Mouse (Mus musculus): ENCODE data around the gene Stx1a.
"Not testable (repeated sequence)": the region's sequence is repeated elsewhere in the genome, so short reads cannot be mapped to it uniquely, and the experiment has no call there.

The Stx1a gene

DNA sequence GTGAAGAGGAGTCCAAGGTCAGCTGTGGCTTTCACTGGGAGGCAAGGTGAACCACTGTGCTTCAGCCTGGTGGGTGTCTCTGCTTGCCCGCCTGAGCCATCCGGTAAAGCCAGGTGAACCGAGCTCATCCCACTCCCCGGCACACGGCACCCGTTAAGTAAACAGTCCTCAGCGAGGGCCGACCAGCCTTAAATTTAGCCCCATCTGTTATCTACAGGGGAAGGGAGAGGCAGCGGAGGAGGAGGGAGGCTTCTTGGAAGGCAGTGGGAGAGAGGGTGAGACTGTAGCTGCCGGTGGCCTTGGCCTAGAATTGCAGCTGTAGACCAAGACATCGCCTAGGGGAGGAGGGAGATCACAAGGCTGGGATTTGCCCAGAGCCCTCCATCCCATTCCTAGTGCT is 17.5 kb downstream of the Stx1a start:
- DNase-seq (ENCODE audit: low spot score), result no peak

DNA sequence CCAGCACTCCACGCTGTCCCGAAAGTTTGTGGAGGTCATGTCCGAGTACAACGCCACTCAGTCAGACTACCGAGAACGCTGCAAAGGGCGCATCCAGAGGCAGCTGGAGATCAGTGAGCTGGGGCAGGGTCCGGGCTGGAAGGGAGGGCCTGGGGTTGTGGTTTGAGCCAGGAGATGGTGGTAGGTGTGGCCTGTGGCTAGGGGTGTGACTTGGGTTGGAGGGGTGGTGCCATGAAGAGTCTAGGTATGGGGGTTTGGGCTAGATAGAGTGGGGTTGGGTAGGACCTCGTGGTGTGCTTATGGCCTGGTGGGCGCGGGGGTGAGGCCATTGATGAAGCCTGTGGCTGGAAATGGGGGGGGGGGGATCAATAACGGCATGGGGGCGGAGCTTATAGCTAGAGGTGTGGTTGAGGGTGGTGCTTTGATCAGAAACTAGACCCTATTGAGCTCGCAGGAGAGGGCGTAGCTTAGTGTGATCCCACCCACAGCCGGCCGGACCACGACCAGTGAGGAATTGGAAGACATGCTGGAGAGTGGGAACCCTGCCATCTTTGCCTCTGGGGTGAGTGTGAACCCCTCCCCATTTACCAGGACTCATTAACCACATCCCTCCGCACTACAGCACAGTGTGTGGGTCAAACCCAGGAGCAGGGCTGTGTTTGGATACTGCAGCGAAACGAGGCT is 19.0 kb downstream of the Stx1a start:
- DNase-seq (ENCODE audit: low spot score), result no peak

DNA sequence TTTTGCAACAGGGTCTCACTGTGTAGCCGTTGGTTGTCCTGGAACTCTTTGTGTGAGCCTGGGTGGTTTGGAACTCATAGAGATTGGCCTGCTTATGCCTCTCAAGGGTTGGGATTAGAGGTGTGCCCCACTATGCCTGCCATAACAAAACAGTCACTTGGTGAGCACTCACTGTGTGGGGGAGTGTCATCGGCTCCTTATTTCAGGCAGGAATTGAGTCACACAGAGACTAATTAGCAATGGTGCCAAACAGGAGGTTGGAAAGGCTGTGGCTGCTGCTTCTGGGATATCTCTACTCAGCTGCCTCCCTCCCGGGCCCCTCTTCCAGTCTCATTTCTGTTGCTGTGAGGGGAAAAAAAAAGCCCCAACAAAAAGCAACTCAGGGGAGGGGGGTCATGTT is 21.3 kb downstream of the Stx1a start:
- no peak for DNase-seq (ENCODE audit: low spot score)

DNA sequence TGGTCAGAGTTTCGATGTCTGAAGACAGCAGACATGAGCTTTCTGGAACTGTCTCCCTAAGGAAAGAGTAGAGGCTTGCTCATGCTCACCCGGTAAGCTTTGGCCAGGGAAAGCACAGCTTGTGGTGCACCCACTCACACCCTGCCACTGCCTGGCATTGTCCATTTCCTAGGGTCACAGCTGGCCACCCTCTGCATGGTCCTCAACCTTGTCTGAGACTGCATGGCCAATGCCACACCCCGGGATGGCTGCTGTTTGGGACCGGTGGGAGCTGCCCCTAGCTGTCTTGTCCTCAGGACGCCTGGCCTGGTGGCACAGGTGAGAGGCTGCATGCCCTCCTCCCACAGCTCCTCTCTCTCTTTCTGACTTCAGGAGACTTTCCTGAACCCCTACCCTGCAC is 25.3 kb downstream of the Stx1a start:
- DNase-seq (ENCODE audit: low spot score), result no peak

DNA sequence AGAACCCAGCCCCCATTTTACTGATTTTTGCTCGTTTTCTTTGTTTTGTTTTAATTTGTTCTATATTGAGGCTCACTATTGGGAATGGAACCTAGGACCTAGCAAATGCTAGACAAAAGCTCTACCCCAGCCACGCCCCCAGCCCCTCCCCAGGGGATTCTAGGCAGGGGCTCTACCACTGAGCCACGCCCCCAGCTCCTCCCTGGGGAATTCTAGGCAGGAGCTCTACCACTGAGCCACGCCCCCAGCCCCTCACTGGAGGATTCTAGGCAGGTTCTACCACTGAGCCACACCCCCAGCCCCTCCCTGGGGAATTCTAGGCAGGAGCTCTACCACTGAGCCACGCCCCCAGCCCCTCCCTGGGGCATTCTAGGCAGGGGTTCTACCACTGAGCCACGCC is 26.0 kb downstream of the Stx1a start:
- DNase-seq (ENCODE audit: low spot score), result not testable (repeated sequence)

DNA sequence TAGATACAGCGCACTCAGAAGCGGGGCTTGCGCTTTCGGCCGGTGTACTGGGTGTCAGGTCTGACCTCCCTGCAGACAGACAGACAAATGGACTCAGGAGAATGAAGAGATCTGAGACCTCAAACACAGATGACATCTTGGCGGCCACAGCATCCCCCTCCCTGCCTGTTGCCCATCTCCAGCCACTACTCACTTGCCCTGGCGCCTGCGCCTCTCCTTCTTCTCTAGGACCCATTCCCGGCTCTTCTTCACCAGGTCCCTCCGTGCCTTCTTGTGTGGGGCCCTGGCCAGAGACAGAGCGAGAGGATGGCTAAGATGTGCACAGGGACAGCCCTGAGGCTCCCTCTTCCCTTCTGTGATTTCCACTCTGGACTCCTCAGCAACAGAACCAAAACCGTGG is 30.1 kb downstream of the Stx1a start:
- DNase-seq (ENCODE audit: low spot score), result no peak

DNA sequence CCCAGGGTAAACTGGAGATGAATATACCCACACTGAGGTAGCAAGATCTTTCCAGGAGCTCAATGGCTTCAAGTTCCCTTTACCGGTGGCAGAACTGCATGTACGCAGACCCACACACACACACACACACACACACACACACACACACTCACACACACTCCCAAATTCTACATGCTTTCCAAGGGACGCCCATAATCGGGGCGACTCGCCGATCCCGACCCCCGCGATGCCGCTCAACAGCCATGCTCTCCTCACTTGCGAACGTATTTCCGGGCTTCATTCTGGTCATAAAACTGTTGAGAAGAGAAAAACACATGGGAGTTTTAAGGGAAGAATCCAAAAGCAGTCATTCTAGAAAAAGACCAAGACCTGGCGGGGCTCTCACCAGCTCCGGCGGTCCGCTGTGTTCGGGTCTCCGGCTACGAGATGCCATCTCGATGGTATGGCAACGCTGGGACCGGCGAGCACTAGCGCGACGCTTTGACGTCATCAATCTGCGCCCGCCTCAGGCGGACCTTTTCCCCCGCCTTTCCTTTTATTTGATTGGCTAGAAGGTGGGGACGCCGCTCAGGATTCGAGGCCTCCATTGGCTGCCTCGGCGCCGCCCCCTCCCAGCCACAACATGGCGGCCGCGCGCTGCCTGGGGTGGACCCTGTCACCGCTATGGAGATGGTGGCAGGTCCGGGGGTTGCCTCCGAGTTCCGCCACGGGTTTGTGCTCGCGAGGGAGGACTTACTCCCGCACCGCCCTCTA is 40.5 kb downstream of the Stx1a start, which contains the start of gene Dnajc30:
Gene Dnajc30, plus strand, starts transcription at position 574 of the 753 bp plus-strand sequence.
- peak; percentile 94 for DNase-seq (ENCODE audit: low spot score)

DNA sequence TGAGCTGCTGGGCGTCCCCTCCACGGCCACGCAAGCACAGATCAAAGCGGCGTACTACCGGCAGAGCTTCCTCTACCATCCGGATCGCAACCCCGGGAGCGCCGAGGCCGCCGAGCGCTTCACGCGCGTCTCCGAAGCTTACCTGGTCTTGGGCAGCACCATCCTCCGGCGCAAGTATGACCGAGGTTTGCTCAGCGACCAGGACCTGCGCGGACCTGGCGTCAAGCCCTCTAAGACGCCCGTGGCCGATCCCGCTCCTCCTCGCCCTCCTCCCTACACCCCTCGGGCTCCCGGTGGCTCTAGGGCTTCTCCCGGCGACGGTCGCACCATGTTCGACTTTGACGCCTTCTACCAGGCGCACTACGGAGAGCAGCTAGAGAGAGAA is 41.1 kb downstream of the Stx1a start:
- DNase-seq (ENCODE audit: low spot score), result no peak

DNA sequence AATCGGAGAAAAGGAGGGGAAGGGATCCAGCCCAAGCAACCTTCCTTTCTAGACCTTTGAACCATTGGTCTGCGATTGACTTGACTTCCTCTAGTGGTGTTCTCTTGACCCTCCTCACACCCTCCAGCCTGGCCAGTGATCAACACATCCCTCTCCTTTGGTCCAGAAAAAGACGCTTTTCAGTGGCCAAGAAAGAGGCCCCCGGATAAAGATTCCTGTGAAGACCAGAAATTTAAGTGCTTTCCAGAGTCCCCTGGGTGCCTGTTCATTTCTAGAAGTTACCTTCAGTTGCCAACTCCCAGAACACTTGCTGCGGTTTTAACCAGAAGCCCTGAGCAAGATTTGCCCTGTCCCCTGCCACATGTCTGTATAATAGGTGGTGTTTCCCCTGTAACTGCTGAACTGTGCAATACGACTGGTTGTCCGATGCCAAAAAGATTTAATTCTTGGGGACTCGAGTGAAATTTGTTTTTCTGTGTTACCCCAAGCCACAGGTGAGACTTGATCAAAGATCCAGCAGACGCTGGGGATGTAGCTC is 41.7 kb downstream of the Stx1a start, which contains the start of gene Bud23:
Gene Bud23, minus strand, starts transcription at position 51 of the 538 bp plus-strand sequence.
- DNase-seq (ENCODE audit: low spot score), result not testable (repeated sequence)

DNA sequence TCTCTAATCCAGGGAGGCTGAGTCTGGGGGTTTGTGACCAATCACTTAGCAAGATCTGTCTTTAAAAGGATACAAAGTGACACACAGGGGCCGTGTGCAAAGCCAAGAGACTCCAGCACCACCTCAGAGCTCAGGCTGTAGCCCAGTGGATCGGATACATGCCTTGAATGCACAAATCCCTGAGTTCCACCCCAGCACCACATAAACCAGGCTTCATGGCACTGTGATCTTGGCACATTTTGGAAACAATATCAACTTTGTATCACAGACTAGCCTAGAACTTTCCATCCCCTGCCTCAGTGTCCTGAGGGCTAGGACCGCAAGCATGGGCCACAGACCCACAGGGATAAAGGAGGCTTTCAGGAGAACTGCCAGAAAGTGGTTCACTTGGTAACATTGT is 42.7 kb downstream of the Stx1a start:
- DNase-seq (ENCODE audit: low spot score), result no peak

DNA sequence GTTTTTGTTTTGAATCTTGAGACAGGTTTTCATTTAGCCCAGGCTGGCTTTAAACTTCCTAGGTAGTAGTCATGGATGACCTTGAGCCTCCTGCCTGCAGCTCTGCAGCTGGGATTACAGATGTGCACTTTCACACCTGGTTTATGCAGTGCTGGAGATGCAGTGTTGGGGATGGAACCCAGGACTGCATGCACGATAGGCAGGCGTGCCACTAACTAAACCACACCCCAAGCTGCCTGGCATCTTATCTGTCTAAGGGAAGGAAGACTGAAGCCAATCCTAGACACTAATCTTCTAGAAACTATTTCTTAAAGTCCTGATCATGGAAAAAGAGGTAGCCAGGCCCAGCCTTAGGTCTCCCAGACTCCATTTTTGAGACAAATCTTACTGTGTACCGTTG is 47.2 kb downstream of the Stx1a start:
- DNase-seq (ENCODE audit: low spot score), result no peak

DNA sequence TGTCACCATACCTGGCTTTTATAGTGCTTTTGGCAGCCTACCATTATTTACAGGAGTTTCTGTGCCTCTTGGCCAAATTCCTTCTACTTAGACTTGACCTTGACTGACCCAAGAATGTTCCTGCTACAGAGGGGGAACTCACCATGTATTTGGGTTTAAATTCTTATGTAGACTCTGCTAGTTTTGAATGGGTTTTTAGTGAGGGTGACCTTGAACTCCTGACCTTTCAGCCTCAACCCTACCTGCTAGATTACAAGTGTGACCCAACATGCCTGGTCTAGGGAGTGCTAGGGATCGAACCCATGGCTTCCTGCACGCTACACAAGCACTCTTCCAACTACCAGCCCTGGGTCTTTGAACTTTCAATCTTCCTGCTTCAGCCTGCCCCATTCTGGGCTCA is 48.8 kb downstream of the Stx1a start:
- no peak for DNase-seq (ENCODE audit: low spot score)

DNA sequence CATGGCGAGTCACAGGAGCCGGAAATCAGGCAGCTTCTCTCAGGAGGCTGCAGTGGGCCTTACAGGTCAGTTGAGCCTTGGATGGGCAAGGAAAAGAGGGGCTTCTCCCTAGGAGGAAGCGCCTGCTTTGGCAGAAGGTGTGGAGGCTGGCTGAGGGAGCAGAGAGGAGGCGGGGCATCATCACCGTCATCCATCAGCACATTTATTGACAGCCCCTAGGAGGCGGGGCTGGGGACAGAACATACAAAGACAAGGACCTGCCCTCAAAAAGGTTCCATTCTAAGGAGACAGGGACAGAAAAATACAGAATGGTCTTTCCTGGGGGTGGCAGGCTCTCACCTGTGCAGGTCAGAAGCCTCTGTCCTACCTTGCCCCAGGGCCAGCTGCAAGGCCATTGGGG is 49.4 kb downstream of the Stx1a start:
- DNase-seq (ENCODE audit: low spot score), result no peak

DNA sequence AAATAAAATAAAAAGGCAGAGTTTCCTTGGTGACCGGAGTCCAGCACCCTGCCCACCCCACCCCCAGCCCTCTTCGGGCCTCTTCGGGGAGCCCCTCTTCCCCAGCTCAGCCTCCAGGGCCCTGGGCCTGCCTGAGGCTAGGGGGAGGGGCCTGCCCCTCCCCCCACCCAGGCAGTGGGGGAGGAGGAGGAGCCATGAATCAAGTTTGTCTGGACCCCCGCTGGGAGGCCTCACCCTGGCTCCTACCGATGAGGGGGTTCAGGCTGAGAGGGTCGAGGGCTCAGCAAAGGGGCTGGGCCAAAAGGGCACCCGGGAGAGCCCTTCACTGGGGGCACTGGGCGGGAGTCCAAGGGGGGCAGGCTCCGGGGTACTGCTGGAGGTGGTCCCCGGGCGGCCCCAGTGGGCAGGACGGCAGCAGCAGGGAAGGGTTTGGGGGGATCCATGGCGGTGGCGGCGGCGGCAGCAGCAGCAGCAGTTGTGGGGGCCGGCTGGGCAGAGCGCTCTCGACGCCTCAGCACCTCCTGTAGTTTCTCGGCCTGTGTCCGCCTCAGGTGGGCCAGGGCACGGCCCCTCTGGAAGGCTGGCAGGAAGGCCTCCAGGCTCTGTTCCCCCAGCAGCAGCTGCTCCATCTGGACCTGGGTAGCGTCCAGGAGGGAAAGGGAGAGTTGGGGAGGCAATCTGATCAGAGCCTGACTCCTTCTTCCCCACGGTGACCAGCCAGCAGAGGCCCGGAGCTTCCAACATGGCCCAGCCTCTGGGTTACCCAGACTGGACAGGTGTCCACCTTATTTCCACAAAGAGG is 50.3 kb downstream of the Stx1a start:
- DNase-seq (ENCODE audit: low spot score), result no peak

DNA sequence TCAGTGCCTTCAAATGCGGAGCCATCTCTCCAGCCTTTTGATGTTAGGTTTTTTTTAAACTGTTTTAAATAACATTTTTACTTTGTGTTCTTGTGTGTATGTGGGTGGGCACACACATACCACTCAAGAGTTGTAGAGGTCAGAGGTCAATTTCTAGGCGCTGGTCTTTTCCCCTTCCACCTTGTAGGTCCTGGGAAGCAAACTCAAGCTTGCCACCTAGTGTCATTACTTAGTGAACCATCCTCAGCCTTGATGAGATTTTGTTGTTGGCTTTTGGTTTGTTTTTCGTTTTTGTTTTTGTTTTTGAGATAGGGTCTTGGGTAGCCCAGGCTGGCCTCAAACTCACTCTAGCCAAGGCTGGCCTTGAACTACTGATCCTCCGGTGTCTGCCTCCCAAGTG is 52.4 kb downstream of the Stx1a start:
- no peak for DNase-seq (ENCODE audit: low spot score)

DNA sequence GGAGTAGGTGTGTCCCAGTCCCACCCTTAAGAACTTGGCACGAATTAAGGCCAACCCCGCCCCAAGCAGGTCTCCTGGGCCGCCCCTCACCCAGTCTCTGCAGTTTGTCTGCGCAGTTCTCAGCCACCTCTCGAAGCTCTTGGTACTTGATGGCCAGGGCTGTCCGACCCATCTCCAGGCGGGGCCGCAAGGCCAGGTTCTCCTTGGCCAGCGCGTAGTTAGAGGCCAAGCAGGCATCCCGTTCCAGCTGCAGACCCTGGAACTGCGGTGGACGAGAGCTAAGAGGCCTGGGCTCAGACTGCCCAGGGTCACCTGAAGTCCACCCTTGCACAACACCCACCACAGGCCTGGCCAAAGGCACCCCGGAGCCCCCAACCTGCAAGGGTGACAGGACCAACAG is 53.1 kb downstream of the Stx1a start:
- no peak for DNase-seq (ENCODE audit: low spot score)

DNA sequence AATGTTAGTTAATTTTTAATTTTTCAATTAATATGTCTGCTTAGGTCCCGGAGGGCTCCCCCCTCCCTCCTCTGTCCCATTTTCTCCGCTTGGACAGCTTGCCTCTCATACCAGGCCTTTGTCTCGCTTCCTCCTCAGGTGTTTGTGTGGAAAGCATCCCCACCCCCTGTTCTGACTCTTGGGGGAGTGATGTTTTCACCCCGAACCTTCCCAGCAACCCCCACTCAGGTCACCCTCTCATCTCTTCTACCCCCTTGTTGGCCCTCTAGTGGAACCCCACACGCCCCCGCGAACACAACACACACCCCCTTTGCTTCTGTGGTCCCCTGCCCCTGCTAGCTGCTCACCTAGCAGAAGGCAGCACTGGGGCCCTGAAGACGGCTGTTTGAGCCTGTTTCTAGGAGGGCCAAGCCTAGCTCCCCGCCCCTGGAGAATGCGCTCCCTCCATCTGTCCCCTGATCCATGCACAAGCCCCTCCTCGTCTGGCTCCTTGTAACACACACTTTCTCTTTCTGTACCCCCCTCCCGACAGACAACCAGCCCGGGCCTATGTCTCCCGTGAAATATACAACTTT is 53.7 kb downstream of the Stx1a start:
- no peak for DNase-seq (ENCODE audit: low spot score)

DNA sequence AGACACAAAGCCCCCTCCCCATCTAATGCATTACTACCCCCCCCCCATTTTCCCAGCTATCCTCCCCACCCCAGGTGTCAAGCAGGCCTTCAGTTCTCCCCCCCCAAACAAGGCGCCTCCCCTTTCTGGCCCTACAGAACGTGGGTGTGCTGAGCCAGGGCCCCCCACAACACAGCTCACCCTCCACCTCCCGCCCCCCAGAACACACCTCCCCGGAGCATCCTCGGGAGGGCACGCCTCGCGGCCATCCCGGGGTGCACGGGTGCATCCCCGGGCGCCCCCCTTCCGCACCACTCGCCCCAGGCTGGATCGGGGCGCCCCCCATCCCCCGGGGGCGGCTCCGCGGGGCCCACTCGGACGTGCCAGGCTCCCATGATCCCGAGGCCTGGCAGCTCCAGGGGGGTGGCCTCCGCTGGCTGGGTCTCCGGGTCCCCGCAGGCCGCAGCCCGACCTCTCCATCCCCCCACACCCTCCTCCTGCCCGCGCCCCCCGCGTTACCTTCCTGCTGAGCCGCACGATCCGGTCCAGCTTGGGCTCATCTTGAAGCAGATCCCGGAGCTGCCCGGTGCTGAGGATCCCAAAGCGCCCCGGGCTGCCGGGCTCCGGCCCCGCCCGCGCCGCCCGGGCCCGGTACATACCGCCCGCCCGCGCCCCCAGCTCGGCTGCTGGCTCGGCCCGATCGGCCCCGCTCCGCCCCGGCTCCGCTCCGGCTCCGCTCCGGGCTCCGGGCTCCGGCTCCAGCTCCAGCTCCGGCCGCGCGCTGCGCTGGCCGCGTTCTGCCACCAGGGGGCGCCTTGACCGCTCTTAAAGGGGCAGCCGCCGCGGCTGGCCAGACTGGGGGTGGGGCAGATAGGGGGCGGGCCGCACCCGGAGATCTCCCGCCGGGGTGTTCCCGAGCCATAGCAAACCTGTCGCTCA is 54.5 kb downstream of the Stx1a start, which contains the start of gene Vps37d:
Gene Vps37d, minus strand, starts transcription at position 703 of the 918 bp plus-strand sequence.
- DNase-seq (ENCODE audit: low spot score), result peak; percentile 95

DNA sequence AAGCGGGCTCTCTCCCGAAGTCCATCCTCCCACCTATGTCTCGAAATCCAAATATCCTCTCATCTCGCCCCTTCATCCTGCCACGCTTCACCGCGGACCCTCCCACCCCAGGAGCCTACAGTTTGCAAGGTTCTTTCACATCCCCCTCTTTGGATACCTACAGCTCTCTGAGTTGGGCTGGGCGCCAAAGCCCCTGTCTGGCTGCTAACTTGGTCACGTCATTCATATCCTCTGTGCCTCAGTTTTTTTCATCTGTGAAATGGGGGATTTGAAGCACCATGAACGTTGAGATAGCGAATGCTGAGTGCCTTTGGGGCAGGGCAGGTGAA is 55.2 kb downstream of the Stx1a start:
- DNase-seq (ENCODE audit: low spot score), result no peak

DNA sequence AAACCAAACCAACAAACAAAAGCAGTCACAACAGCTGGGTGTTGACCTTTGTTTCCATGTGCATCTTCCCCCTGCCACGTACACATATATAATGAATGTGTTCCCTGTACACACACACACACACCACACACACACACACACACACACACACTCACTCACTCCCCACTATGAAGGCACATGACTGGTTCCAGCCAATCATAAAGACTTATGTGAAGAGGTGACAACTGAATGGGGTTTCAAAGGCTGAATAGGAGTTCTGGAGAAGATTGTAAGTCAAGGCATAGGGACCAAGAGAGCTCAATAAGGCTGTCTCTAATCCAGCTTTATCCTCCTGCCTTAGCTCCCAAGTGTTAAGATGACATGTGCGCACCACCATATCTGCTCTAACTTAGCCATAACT is 56.3 kb downstream of the Stx1a start:
- DNase-seq (ENCODE audit: low spot score), result no peak

DNA sequence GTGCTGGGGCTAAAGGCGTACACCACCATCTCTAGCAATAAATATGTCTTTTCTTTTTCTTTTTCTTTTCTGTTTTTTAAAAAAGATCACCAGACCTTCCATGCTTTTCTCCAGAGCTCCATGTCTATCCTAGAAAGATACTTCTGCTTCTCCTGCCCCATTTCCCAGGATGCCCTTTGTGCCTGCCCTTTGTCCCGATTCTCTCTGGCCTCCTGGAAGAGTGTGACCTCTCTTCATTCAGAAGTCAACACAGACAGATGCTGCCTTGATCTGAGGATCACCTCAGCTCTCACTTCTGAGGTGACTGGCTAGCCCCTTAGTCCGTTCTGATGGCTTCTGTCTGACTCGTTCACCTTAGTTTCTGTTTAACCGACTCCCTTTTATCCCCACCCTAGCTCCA is 57.3 kb downstream of the Stx1a start:
- DNase-seq (ENCODE audit: low spot score), result no peak

All from ovary, postnatal 10 days (tissue).